Mouse (Mus musculus) B cell, adult 2 months (primary cell): ENCODE measurements at regions not wholly inside any gene's neighbourhood (a gene's known extent, or its start where the extent isn't known, plus 50 kb on each side); places are given as distances from the start of the nearest gene placed in this dataset.

Experiments
- DNase-seq, 2 experiments: peaks; one replicate each; pipeline ENCODE4 v3.0.0; 2022

DNA sequence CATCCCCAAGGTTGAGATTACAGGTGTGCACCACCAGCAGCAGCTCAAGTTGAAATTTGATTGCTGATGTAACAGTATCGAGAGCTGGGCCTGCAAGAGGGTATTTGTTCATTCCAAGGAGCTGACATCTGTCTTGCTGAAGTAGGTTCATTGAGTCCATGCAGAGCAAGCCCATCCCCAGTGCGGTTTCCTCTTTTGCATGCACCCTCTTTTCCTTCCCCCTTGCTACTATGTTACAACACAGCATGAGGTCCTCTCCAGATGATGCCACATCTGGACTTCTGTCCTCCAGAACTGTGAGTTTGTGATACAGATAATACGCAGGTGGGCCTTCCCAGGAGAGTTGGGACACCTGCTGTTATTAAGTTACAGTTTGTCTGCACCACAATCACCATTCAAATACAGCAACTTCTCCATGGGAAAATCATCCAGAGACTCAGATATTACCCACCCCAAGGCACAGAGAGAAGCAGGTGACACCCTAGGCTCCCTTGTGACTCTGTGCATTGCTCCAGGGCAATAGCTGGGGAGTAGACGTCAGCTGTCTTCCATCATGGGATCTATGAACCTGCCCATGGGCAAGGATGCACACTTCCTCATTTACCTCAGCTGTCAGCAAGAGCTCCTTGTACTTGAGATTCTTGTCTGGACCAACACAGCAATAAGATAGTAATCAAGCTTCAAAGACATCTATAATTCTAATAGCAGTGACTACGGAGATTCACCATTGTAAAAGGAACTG is 137.8 kb downstream of the Ets2 start:
- DNase-seq = peak; percentile 57 to 63

DNA sequence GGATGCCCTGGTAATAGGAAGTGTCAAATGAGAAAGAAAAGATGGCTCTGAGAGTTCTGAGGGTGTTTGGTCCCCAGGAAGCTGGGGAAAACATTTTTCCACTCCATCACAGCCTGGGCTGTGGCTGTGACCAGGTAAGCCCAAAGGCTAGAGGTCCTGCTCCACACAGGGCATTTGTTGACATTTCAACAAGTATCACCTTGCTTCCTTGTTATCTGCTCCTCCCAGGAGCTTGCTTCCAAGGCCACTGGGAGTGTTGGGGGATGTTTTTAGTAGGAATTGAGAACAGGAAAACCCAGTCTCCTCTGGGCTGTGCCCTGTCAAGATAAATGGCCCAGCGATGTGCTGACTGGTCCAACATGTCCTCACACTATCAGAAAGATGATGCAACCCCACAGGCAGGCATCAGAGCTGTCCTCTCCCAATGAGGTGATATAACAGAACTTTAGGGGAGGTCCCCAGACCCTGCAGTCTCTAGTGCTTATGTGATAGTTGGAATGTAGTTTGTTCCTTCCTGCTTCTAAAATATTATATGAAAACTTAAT is 137.1 kb downstream of the Ets2 start:
- no peak for DNase-seq

DNA sequence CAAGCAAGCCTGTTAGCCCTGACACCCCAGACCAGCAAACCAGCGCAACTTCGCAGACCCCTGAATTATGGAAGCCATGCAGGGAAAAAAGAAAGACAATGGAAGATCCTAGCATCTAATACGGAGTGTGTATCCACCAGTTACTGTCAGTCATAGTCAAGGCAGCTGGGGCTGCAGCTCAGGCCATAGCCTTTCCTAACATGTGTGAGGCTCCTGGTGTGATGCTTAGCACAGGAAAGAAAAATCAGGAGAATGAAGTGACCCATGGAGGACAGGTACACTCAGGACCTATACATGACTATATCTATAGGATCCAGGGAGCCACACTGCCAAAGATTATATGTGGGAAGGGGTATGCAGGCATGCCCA is 136.6 kb downstream of the Ets2 start:
- DNase-seq = no peak

DNA sequence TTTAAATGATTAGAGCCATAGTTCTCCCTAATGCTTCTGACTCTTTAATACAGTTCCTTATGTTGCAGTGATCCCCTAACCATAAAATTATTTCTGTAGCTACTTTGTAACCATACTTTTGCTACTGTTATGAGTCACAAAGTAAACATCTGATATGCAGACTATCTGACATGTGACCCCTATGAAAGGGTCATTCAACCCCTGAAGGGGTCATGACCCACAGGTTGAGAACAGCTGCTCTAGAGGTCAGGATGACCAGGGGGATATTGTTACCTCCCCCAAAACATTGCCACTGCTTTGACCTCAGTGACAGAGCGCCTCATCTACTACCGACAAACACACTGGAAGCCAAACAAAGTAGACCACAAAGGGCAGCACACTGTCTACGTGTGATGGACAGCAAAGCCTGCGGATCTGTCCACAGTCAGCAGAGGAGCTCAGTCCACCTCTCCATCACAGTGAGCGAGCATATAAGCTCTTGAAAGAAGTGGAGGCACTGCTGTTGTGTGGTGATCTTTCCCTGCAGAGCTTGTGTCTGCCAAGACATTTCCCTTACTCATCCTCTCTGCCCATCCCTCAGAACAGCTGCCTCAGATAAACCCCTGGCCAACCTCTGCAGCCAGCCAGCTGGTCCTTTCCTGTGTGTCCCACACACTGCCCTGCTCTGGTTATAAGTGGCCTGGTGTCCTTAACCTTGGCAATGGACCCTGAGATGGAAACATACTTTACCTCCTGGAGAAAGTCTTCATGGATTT is 136.0 kb downstream of the Ets2 start:
- no peak for DNase-seq

DNA sequence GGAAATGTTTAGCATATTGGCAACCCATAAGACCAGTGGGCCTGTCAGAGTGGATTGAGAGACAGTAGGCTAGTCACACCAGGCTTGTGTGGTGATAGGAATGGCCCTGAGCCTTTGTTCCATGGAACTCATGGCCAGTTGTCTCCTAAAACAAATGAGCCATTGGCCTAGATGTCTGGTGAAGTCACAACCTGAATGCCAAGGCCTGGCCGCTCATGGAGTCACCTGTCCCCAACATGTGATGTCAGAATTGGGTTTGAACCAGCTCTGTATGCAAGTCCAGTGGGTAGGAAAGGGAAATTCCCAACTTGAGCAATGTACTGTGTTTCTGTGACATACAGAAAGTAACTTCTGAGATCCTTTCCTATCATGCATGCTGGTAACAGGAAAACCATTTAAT is 134.1 kb downstream of the Ets2 start:
- no peak for DNase-seq

DNA sequence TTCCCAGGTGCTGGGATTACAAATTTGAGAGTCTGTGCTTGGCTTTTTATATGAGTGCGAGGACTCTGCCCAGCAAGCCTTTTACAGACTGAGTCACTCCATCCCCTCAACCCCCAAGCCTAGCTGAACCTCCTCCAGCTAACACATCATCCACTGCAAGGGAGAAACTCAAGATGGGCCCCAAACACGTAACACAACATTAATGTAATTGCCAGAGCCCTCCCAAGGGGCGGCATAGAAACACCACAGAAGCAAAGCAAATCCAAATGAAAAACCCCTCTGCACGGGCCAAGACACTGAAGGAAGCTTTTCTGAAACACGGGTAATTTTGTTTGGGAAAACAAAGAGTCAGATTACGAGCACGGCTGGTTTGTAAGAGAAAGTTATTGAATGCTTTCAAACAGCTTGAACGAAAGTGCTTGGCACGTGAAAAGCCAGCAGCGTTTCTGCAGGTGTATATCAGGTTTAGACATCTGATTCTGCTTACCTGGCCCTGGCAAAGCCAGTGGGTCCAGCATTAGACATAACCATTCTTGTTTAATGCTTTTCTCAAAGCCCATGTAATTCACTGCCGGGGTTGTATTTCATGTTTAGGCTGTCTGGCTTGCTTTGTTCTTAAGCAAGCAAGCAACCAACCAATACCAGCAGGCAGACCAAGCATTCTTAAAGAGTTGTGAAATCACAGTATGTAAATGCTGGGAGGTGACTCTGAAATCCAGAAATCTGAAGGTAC is 132.8 kb downstream of the Ets2 start:
- DNase-seq = no peak

DNA sequence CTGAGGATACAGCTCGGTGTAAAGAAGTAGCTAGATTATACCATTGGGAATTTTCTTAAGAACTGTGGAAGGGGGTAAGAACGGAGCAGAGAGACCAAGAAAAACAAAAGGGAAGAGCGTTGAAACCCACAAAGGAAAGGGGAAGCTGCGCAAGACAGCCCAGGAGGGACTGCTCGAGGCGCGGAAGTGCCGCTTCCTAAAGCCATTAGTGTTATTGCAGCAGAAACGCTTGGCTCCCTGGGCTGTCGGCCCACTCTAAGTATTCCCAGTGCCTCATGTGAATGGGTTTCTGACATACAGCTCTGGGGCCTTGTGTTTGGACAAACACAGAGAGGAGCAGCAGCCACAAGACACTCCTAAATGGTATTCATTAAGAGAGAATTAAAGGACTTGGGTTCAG is 131.6 kb downstream of the Ets2 start:
- DNase-seq = peak; percentile 51 to 52

DNA sequence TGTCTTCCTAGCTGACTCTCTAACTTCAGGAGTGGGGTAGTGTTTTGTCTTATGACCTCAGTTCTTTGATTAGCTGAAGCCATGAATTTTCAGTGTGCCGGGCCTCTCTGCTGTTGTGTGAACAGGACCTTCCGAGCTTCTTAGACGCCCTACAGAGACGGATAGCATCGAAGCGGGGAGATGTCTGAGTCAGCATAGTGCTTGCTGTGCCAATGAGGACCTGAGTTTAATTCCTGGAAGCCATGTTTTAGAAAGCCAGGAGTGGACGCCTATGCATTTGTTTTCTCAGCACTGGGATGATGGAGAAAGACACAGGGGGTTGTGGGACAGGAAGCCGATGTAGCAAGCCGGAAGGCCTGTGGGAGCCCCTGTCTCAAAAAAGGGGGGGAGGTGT is 130.5 kb downstream of the Ets2 start:
- DNase-seq = no peak

DNA sequence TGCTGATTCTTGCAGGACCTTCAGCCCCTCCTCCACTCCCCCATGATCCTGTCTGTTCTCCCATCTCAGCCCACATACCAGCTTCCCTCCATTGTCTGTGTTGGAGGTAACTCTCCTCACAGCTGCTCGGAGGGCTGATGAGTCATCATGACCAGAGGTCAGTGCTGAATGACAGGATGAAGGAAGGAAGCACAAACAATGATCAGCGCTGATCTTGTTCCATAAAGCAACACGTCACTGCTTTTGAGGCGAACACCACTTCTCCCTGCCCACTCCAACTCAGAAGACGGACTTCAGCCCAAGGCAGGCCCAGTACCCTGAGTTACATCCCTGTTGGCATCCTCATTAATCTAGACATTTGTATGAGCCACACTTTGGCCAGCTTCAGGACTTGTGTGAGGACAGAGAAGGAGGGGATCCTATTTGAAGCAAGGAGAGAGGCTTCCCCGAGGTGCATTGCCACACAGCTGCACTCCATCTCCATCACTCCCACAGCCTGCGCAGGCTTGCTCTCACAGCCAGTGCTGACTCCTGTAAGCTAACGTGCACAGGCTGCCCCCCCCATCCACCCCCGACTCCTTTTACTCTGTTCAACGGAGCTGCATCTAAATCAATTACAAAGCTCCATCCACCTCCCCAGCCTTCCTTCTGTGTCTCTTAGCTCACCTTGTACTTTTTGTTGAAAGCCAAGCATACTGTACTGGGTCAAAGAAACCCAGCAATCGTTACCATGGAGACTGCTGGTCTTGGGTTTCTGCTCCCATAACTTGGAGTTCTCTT is 129.9 kb downstream of the Ets2 start:
- DNase-seq = no peak

DNA sequence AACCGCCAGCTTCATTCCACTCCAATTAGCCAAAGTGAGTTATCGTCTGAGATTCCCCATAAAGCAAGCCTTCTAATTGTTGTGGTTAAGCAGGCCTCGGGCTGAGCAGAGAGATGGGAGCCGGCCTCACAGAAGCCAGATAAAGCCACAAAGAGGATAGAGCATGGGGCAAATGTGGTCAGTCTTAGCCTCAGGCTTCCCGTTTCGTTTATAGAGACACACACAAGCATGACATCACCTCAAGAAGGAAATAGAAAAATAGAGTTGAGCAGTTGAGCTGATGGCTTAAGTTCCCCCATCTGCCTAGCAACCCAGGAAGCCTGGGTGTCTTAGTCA is 125.5 kb downstream of the Ets2 start:
- DNase-seq = peak; percentile 78 to 79

DNA sequence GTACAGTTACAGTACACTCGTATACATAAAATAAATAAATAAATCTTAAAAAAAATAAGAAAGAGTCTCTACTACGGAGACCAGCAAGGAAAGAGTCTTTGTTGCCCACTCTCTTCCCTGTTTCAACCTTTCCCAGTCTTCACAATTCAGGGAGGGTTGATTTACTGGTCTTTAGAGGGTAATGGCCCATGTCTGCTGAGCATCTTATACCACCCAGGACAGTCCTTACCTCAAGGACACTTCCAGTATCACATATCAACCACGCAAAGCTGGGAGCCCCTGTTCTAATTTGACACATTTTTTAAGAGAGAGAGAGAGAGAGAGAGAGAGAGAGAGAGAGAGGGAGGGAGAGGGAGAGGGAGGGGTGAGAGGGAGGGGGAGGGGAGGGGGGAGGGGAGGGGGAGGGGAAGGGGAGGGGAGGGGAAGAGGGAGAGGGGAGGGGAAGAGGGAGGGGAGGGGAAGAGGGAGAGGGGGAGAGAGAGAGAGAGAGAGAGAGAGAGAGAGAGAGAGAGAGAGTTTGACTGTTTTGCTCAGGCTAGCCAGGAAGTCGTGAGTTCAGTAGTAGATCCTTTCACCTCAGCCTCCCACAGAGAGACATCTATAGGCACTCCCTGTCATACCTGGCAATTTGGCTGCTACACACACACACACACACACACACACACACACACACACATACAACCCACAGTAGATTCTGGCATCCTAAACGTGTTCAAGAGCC is 125.0 kb downstream of the Ets2 start:
- no peak for DNase-seq

DNA sequence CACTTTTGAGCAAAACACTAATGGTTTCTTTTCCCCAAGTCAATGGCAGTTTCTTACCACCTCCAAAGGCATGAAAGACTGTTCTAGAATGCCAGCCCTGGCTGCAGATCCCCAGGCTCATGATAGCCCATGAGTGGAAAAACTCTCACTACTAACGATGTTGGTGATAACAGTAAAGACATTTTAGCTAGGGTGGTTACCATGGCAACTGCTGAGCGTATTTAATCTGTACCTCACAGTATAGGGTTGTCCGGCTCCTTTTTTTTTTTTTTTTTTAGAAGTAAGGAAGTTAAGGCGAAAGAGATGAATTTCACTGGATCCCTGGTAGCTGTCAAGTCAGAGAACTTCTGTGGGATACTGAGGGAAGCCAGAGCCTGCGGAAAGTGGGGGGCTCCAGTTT is 123.8 kb downstream of the Ets2 start:
- no peak for DNase-seq

DNA sequence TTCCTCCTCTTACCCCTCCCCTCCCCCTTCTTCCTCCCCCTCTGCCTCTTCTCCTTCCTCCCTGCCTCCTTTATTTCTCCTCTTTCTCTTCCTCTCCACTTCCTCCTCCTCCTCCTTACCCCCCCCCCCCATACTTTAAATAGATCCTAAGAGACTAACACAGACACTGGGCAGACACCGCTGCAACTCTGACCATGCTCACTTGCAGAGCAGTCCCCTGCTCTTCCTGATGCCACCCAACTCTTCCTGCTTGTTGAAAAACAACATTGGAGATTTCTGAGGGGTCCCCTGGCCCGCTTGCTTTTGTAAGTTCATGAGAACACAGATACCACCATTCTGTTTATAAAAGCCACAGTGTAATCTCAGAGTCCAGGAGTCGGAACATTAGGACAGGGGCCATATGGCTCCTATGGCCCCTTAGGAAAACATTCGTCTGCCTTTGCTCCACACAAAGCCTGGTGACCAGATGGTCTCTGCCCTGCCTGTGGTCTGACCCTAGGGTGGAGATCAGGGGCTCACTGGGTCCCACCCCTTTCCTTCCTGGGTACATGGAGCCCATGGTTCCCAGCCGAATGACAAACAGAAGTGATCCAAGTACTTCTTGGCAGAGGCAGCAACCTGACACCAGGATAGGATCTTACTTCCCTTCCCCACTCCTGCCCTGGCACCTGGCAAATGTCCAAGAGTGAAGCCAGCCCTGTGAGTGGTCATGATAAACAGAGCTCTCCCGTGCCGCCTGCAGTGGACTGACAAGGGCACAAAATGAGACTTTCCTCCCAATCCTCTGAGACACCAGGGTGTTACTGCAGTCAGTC is 123.1 kb downstream of the Ets2 start:
- no peak for DNase-seq

DNA sequence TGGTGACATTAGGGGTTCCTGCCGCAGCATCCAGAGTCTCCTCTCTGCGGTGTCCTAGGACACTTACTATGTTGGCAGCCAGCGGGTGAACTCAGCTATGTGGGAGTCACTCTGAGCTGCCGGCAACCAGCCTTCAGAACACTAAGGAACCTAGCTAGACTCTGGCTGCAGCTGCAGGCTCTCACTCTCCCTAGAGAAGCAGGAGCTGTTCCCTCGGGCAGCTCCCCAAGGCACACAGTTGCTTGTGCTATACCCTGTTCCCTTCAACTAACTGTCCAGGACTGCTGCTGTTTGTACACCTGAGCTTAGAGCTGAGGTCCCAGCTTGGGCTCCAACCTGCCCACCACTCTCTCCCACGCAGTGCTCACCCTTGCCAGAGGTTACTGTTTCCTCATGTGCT is 121.9 kb downstream of the Ets2 start:
- DNase-seq = no peak

DNA sequence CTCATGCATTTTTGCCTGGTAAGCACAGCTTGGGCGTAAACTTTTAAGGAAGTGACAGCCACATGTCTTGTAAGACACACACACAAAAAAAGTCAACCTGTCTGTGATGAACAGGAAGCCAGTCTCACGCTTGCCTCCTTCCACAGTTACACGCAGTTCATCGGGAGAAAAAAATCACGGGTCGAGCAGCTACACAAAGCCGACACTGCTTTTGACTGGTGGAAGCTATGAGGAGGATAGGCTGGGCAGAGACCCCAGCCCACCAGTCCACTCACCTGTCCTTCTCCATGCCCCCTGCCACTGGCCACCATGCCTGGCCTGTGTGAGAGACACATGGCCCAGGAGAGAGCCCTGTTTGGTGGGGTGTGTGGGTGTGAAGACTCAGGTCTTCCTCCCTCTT is 119.2 kb downstream of the Ets2 start:
- peak; percentile 36 to 41 for DNase-seq

DNA sequence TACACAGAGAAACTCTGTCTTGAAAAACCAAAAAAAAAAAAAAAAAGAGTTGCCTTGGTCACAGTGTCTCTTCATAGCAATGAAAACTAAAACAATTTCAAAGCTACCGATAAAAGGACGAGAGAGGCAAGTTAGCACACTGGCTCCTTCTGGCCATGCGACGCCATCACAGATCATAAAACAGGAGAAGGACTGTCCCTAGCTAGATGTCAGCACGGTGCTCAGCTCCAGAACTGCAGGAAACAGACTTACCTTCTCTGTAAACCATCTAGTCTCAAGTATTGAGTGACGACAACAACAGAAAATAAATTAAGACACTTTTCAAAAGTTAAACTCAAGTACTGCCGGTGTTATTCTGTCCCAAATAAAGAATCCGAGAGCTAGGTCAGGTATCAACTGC is 118.7 kb downstream of the Ets2 start:
- DNase-seq = no peak

DNA sequence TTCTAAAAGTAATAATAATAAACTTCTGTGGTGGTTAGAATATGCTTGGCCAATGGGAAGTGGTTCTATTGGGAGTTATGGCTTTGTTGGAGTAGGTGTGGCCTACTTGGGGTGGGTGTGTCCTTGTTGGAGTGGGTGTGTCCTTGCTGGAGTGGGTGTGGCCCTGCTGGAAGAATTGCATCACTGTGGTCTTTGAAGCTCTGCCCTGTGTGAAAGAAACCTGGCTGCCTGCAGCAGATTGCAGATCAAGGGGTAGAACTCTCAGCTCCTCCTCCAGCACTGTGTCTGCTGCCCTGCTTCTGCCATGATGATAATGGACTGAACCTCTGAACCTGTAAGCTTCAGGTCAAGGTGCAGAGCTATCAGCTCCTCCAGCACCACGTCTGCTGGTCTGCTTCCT is 118.1 kb downstream of the Ets2 start:
- DNase-seq = peak in 1 of 2 experiments; percentile 36

DNA sequence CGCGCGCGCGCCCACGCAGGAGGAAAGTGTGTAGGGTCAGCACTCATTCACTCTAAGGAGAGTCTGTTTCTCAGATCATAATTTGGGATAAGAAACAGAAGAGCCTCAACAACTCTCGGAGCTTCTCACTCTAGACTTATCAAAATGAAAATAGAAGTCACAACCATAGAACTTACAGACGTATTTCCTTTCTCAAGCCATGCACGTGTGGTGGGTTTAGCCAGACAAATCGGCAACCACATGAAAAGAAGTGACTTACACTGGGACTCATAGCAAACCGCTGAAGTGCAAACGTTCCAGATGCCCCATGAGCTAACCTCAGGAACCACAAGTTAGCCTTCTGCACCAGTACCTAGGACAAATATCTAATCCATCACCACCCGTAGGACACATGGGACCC is 114.1 kb downstream of the Ets2 start:
- peak; percentile 30 to 38 for DNase-seq

DNA sequence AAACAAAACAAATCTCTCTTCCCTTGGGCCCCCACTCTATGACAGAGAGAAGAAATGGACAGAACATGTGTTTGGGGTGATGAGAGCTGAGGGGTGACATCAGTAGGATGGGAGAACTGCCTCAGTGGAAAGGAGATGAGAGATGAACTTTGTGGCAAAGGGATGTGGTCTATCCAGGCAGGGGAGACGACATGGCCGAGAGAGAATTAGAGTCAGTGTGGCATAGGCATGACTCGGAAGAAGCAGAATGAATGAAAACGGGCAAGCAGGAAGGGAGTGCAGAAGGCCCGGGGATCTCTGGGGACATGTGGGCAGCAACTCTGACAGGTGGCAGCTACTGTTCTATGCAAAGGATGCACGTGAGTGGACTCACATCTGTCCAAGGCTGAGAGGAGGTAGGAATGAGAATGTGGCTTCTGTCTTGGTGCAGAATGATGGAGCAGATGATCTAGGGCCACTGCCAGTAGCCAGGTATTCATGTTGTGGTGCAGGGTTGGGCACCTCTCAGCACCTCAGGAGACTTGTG is 113.4 kb downstream of the Ets2 start:
- peak; percentile 72 to 78 for DNase-seq

DNA sequence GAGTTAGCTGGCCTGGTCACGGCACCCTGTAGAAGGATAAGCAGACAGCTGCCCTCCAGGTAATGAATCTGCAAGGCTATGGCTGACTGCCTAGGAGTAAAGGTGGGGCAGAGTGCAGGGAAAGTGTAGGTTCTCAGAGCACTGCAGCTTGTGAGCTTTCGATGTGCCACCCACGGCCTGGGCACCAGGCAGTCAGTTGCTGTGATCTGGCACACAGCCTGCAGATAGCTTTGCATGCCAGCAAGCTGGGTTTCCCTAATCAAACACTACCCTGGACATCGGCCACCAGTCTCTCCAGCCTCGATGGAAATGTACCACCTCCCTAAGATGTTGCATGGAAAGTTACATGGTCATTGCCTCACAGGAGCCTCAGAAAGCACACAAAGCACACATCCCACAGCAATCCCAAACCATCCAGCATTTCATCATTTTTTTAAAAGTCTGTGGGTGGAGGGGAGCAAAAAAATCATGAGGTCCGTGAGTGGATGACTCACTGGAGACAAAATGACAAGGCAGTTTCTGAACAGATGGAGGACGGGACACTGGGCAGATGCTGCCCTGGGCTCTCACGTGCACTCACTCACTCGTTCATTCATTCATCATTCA is 112.7 kb downstream of the Ets2 start:
- no peak for DNase-seq

DNA sequence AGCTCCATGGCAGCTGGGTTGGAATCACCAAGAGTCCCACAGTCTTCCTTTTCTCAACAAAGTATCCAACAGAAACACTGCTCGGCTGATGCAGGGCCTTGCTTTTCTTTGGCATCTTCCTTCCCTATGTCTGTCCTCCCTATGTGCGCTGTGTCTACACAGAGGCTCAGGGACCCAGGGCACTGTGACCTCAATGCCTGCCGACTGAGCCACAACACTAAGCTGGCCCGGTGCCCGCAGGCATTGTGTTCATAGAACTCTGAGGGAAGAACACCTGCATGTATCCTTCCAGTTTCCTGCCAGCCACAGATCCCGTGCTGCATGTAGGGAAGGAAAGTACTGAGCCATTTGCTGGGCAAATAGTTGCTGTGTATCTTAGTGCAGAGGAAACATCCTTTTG is 109.2 kb downstream of the Ets2 start:
- no peak for DNase-seq
